Mouse (Mus musculus): Measurements from ENCODE around the gene Grb2. TPM values are rescaled to one million over a fixed set of nuclear protein-coding genes. Genes with fewer than 3 reads are reported as not detected.

The Grb2 gene
- polyA plus RNA-seq, 1 experiment from 2014 or later = 39.6 TPM

DNA sequence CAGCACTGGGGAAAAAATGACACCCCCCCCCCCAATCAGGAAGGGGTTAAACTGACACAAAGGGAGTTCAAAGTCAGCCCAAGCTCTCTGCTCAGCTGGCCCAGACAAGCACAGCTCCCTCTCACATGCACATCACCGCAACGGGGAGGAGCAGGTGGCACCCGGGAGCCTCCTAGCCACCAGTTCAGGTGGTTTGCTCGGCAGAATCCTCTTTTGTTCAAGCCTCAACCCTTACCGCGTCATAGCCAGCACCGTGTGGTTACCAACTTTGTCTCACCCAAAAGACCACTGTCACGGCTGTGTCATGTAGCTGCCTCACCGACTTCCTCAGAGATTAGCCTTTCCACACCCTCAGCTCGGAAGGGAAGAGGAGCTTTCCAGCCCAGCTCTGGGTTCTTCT lies 65.1 kb downstream of the Grb2 start:
- no peaks in the 10 kb centered on the region; the same call in 1 of the 2 replicates for H3K36me3 ChIP-seq (ENCODE audit: control insufficient read depth, insufficient read depth, low read length)
- no peak overlapping the region for H3K4me2 ChIP-seq (replicated peaks; ENCODE audit: low read depth, low read length)
- no peaks in the 10 kb centered on the region for H3K27me3 ChIP-seq (ENCODE audit: control insufficient read depth, insufficient read depth, low read length)
- no peaks in the 10 kb centered on the region for H3K9me3 ChIP-seq (ENCODE audit: control insufficient read depth, low read depth, low read length)
- WGBS = 71% methylated on average over 10 of the region's 10 CpGs
- no peak overlapping the region for H3K4me3 ChIP-seq (ENCODE audit: low read depth, low read length)
- no peak overlapping the region for H3K9ac ChIP-seq (replicated peaks; ENCODE audit: low read depth, low read length)
- no peak for ATAC-seq (ENCODE audit: insufficient number of reproducible peaks, insufficient read depth, low FRiP score, low read depth)
- peaks cover 4% of the 10 kb centered on the region; the same call in 1 of the 2 replicates for H3K4me1 ChIP-seq (ENCODE audit: control insufficient read depth, insufficient read depth, low read length)
- H3K27ac ChIP-seq (ENCODE audit: low read length) = no peak overlapping the region

DNA sequence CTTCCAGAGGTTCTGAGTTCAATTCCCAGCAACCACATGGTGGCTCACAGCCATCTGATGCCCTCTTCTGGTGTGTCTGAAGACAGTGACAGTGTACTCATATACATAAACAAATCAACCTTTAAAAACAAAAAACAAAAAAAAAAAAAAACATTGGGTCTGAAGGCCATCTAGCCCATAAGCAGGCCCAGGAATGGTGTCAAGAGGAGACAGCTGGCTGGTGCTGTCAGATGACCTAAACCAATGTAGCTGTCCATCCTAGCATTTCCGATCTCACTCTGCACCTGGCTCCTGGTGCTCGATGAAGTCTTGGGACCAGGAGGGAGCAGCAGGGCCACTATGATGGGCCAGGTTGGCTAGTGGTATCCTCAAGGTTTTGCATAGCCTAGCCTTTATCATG lies 65.7 kb downstream of the Grb2 start:
- Histone ChIP-seq H3K4me3 (ENCODE audit: low read depth, low read length) (no peak overlapping the region), H3K4me2 (replicated peaks; ENCODE audit: low read depth, low read length) (no peak overlapping the region), H3K27ac (ENCODE audit: low read length) (no peak overlapping the region), H3K27me3 (ENCODE audit: control insufficient read depth, insufficient read depth, low read length) (no peaks in the 10 kb centered on the region), H3K9ac (replicated peaks; ENCODE audit: low read depth, low read length) (no peak overlapping the region), H3K9me3 (ENCODE audit: control insufficient read depth, low read depth, low read length) (no peaks in the 10 kb centered on the region), H3K36me3 (ENCODE audit: control insufficient read depth, insufficient read depth, low read length) (no peaks in the 10 kb centered on the region; the same call in 1 of the 2 replicates), H3K4me1 (ENCODE audit: control insufficient read depth, insufficient read depth, low read length) (peaks cover 4% of the 10 kb centered on the region; the same call in 1 of the 2 replicates)
- WGBS = 92% methylated on average over 2 of the region's 2 CpGs
- no peak for ATAC-seq (ENCODE audit: insufficient number of reproducible peaks, insufficient read depth, low FRiP score, low read depth)

DNA sequence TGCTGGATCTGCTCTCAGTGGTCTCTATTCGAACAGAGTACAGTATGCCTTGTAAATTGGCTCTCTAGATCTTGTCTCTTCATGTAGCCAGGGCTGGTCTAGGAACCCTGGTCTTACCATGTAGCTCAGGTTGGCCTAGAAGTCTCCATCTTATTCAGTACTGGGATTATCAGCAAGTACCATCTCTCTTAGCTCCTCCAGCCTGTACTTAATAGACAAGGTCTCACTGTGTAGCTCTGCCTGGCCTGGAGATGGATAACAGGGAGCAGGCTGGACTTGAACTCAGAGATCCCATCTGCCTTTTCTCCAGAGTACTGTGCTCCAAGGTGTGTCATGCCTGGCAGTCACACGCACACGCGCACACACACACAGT lies 66.7 kb downstream of the Grb2 start:
- no peak overlapping the region for H3K4me2 ChIP-seq (replicated peaks; ENCODE audit: low read depth, low read length)
- H3K27me3 ChIP-seq (ENCODE audit: control insufficient read depth, insufficient read depth, low read length) = no peaks in the 10 kb centered on the region
- no peak overlapping the region for H3K27ac ChIP-seq (ENCODE audit: low read length)
- peaks cover 4% of the 10 kb centered on the region; the same call in 1 of the 2 replicates for H3K4me1 ChIP-seq (ENCODE audit: control insufficient read depth, insufficient read depth, low read length)
- H3K36me3 ChIP-seq (ENCODE audit: control insufficient read depth, insufficient read depth, low read length) = no peaks in the 10 kb centered on the region; the same call in 1 of the 2 replicates
- H3K4me3 ChIP-seq (ENCODE audit: low read depth, low read length) = no peak overlapping the region
- no peak overlapping the region for H3K9ac ChIP-seq (replicated peaks; ENCODE audit: low read depth, low read length)
- H3K9me3 ChIP-seq (ENCODE audit: control insufficient read depth, low read depth, low read length) = no peaks in the 10 kb centered on the region
- 89% methylated on average over 4 of the region's 4 CpGs for WGBS
- ATAC-seq (ENCODE audit: insufficient number of reproducible peaks, insufficient read depth, low FRiP score, low read depth) = no peak

DNA sequence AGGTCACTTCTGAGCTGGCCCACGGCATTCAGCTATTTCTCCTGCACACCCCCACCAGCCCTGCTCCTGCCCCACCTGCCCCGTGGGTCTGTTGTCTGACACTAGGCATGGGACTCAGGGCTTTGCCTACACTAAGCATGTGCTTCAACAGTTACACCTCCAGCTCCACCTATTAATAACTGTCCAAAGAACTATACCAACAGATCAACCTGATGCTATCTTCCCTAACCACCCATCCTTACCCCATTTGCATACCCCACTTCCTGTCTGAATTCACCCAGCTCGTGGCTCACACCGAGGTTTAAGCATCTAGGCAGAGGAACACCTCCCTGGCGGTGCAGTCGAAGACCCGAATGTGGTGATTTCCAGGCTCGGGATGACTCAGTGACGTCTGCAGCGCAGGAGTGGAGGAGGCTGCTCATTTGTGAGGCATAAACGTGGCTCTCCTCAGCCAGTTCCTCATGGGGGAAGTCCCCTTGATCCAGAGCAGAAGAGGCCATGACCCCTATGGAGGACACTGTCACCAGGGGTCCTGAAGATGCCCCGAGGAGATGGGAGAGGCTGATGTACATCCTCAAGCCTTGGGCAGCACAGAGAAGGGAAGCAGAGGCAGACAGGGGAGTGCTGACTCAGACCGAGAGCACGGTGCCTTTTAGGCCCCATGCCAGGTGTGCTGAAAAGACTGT lies 67.3 kb downstream of the Grb2 start:
- no peak for ATAC-seq (ENCODE audit: insufficient number of reproducible peaks, insufficient read depth, low FRiP score, low read depth)
- no peak overlapping the region for H3K27ac ChIP-seq (ENCODE audit: low read length)
- no peaks in the 10 kb centered on the region for H3K36me3 ChIP-seq (ENCODE audit: control insufficient read depth, insufficient read depth, low read length)
- no peak overlapping the region for H3K4me2 ChIP-seq (replicated peaks; ENCODE audit: low read depth, low read length)
- H3K9ac ChIP-seq (replicated peaks; ENCODE audit: low read depth, low read length) = no peak overlapping the region
- WGBS = 53% methylated on average over 14 of the region's 14 CpGs
- no peak overlapping the region for H3K4me3 ChIP-seq (ENCODE audit: low read depth, low read length)
- no peaks in the 10 kb centered on the region for H3K9me3 ChIP-seq (ENCODE audit: control insufficient read depth, low read depth, low read length)
- H3K4me1 ChIP-seq (ENCODE audit: control insufficient read depth, insufficient read depth, low read length) = peaks cover 4% of the 10 kb centered on the region; the same call in 1 of the 2 replicates
- H3K27me3 ChIP-seq (ENCODE audit: control insufficient read depth, insufficient read depth, low read length) = no peaks in the 10 kb centered on the region

DNA sequence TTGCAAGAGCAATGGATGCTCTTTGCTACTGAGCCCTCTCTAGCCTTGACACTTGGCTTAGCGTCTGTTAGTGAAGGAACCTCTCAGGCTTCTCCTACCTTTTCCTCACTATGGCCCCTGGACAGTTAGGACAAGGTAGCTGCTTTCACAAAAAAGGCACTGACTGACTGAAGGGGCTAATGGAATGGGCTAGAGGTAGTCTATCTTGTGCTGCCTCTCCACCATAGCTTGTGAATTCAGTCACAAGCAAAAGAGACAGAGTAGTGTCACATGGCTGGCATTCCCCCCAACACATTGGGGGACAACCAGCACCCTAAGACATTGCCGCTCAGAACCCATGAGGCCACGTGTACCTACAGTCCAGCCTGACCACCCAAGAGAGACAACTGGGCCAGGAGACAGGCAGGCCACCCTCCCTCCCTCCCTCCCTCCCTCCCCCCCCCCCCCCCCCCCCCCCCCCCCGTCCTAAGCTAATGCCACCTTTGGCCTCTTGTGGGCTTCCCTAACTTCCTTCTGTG lies 68.0 kb downstream of the Grb2 start:
- Histone ChIP-seq H3K4me1 (ENCODE audit: control insufficient read depth, insufficient read depth, low read length) (peaks cover 4% of the 10 kb centered on the region; the same call in 1 of the 2 replicates), H3K4me2 (replicated peaks; ENCODE audit: low read depth, low read length) (no peak overlapping the region), H3K9me3 (ENCODE audit: control insufficient read depth, low read depth, low read length) (no peaks in the 10 kb centered on the region), H3K27ac (ENCODE audit: low read length) (no peak overlapping the region), H3K36me3 (ENCODE audit: control insufficient read depth, insufficient read depth, low read length) (no peaks in the 10 kb centered on the region), H3K9ac (replicated peaks; ENCODE audit: low read depth, low read length) (no peak overlapping the region), H3K4me3 (ENCODE audit: low read depth, low read length) (no peak overlapping the region), H3K27me3 (ENCODE audit: control insufficient read depth, insufficient read depth, low read length) (no peaks in the 10 kb centered on the region)
- WGBS = 80% methylated on average over 3 of the region's 4 CpGs
- ATAC-seq (ENCODE audit: insufficient number of reproducible peaks, insufficient read depth, low FRiP score, low read depth) = no peak

DNA sequence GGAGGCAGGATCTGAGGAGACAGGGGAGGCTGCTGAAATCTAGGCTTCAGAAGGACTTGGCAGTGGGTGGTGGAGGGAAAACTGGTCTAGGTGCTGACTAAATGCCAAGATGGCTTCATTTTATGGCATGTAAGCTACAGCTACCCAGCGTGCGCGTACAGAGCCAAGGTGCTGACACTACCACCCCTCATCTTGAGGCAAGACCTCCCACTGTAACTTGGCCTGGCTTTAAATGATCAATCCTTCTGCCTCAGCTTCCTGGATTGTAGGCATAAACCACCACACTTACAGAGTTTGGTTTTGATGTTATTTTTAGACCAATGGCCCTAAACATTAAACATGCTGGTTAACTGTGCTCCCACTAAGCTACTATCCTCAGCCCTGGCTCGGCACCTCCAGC lies 68.9 kb downstream of the Grb2 start:
- ATAC-seq (ENCODE audit: insufficient number of reproducible peaks, insufficient read depth, low FRiP score, low read depth) = no peak
- Histone ChIP-seq H3K4me3 (ENCODE audit: low read depth, low read length) (no peak overlapping the region), H3K9me3 (ENCODE audit: control insufficient read depth, low read depth, low read length) (no peaks in the 10 kb centered on the region), H3K27me3 (ENCODE audit: control insufficient read depth, insufficient read depth, low read length) (no peaks in the 10 kb centered on the region), H3K4me2 (replicated peaks; ENCODE audit: low read depth, low read length) (no peak overlapping the region), H3K36me3 (ENCODE audit: control insufficient read depth, insufficient read depth, low read length) (no peaks in the 10 kb centered on the region), H3K9ac (replicated peaks; ENCODE audit: low read depth, low read length) (no peak overlapping the region), H3K27ac (ENCODE audit: low read length) (no peak overlapping the region), H3K4me1 (ENCODE audit: control insufficient read depth, insufficient read depth, low read length) (peaks cover 4% of the 10 kb centered on the region; the same call in 1 of the 2 replicates)
- whole genome bisulfite sequencing = 70% methylated on average over 4 of the region's 4 CpGs

DNA sequence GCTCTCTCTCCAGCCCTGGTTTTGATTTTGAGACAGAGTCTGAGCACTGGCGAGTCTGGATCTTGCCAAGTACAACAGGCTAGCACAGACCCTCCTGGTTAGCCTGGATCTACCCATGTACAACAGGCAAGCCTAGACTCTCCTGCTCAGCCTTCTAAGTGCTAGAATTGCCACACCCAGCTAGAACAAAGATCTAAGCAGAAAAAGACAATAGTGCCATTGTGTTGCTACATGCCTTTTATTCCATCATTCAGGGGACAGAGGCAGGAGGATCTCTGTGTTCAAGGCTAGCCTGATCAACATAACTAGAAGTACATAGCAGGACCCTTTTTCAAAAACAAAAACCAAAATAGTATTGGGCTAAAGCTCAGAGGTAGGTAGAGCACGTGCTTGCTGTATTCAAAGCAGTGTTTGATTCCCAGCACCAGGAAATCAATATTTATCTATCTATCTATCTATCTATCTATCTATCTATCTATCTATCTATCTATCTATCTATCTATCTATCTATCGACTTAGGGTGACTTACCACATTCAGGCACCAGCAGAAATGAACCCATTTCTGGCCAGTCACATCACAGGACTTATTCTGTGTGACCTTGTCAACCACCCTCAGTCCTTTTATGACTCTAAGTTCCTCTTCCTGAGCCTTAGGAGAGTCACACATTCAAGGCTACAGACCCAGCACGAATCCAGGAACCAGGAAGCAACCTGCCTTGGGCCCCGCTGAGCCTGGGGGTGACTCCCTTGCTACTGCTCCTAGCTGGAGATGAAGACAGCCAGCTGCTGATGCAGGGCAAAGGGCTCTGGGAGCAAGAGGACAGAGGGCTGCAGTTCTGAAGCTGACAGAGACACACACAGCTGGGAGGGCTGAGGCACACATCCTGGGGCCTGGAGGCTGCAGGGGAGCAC lies 69.6 kb downstream of the Grb2 start:
- Histone ChIP-seq H3K27me3 (ENCODE audit: control insufficient read depth, insufficient read depth, low read length) (no peaks in the 10 kb centered on the region), H3K4me1 (ENCODE audit: control insufficient read depth, insufficient read depth, low read length) (peaks cover 4% of the 10 kb centered on the region; the same call in 1 of the 2 replicates), H3K27ac (ENCODE audit: low read length) (no peak overlapping the region), H3K4me2 (replicated peaks; ENCODE audit: low read depth, low read length) (no peak overlapping the region), H3K9ac (replicated peaks; ENCODE audit: low read depth, low read length) (no peak overlapping the region), H3K36me3 (ENCODE audit: control insufficient read depth, insufficient read depth, low read length) (no peaks in the 10 kb centered on the region), H3K4me3 (ENCODE audit: low read depth, low read length) (no peak overlapping the region), H3K9me3 (ENCODE audit: control insufficient read depth, low read depth, low read length) (no peaks in the 10 kb centered on the region)
- no peak for ATAC-seq (ENCODE audit: insufficient number of reproducible peaks, insufficient read depth, low FRiP score, low read depth)
- 61% methylated on average over 5 of the region's 5 CpGs for WGBS

DNA sequence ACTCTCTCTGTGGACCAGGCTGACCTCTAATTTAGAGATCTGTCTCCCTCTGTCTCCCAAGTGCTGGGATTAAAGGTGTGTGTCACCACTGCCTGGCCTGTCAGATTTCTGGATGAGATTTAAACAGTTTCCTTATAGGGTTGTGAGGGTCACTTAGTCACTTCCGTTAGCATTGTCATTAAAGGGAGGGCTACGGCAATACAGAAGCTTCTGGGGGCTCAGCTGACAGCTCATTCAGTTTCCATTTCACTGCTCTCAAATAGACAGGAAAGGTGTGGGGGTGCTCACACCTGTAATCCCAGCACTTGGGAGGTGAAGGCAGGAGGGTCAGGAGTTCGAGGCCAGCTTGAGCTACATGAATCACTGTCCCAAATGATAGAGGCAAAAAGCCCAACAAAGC lies 71.4 kb downstream of the Grb2 start:
- Histone ChIP-seq H3K4me1 (ENCODE audit: control insufficient read depth, insufficient read depth, low read length) (peaks cover 4% of the 10 kb centered on the region; the same call in 1 of the 2 replicates), H3K36me3 (ENCODE audit: control insufficient read depth, insufficient read depth, low read length) (no peaks in the 10 kb centered on the region), H3K4me3 (ENCODE audit: low read depth, low read length) (no peak overlapping the region)

More for the DNA sequence above, 71.4 kb downstream of the Grb2 start:
- WGBS = 63% methylated on average over 3 of the region's 3 CpGs
- H3K9me3 ChIP-seq (ENCODE audit: control insufficient read depth, low read depth, low read length) = no peaks in the 10 kb centered on the region
- ATAC-seq (ENCODE audit: insufficient number of reproducible peaks, insufficient read depth, low FRiP score, low read depth) = no peak
- H3K27me3 ChIP-seq (ENCODE audit: control insufficient read depth, insufficient read depth, low read length) = no peaks in the 10 kb centered on the region
- H3K4me2 ChIP-seq (replicated peaks; ENCODE audit: low read depth, low read length) = no peak overlapping the region
- H3K27ac ChIP-seq (ENCODE audit: low read length) = no peak overlapping the region
- H3K9ac ChIP-seq (replicated peaks; ENCODE audit: low read depth, low read length) = no peak overlapping the region
